Comparison of ENCODE assay signal across 8 mouse cellular contexts in genomic region chr10:80259463-80259805, GRCm38 (mm10). TPM values are rescaled to one million over a fixed set of nuclear protein-coding genes. Genes with fewer than 3 reads are reported as not detected.
DNase-seq lines count a peak whose midpoint lies in the region; ATAC-seq and TF ChIP-seq lines count a peak whose summit lies in the region.

No protein-coding gene starts in this region.

- peak overlapping the region; percentile 65; the same call in 1 of the 2 replicates for H3K27ac ChIP-seq in liver, embryonic 16.5 days (ENCODE audit: low read length)

- no peak for ATAC-seq in liver, embryonic 16.5 days (ENCODE audit: low read depth)

- H3K36me3 ChIP-seq in E14TG2a.4 (ENCODE audit: insufficient read depth, low read length) = peaks cover 51% of the 10 kb centered on the region
- peaks cover 22% of the 10 kb centered on the region for H3K36me3 ChIP-seq in liver, embryonic 16.5 days (ENCODE audit: control insufficient read depth, insufficient read depth)

- peak overlapping the region; percentile 19; the same call in 1 of the 2 replicates for H3K9ac ChIP-seq in liver, embryonic 16.5 days (ENCODE audit: low read depth, low read length)

- H3K4me3 ChIP-seq in E14TG2a.4 (replicated peaks; ENCODE audit: low read length) = peak overlapping the region; percentile 80
- H3K4me3 ChIP-seq in liver, embryonic 16.5 days (ENCODE audit: low read depth, low read length) = peak overlapping the region; percentile 64

- WGBS in liver, embryonic 16.5 days (ENCODE audit: insufficient replicate concordance) = 86% methylated on average over 6 of the region's 6 CpGs

- no peaks in the 10 kb centered on the region for H3K9me3 ChIP-seq in E14TG2a.4 (ENCODE audit: low read length)
- no peaks in the 10 kb centered on the region for H3K9me3 ChIP-seq in liver, embryonic 16.5 days (replicated peaks; ENCODE audit: control insufficient read depth, low read length)

- H3K27me3 ChIP-seq in E14TG2a.4 (ENCODE audit: insufficient read depth, low read length) = peaks cover 17% of the 10 kb centered on the region
- no peaks in the 10 kb centered on the region for H3K27me3 ChIP-seq in liver, embryonic 16.5 days (ENCODE audit: control insufficient read depth, insufficient read depth, low read depth, low read length)

- DNase-seq in cerebellum, postnatal 10 days = peak; percentile 44 to 58
- DNase-seq in cerebellum, adult 9-11 months = no peak
- peak; percentile 35 for DNase-seq in heart, postnatal 4 days
- no peak for DNase-seq in spleen, postnatal 14 days (ENCODE audit: low spot score in 2 of 2)
- DNase-seq in right cerebral cortex, adult 2 months (ENCODE audit: low spot score in 2 of 2) = no peak
- DNase-seq in layer of hippocampus, adult 18-20 months (ENCODE audit: low spot score in 2 of 2) = no peak

- H3K4me2 ChIP-seq in liver, embryonic 16.5 days (ENCODE audit: low read depth, low read length) = peak overlapping the region; percentile 81

- peaks cover 77% of the 10 kb centered on the region for H3K4me1 ChIP-seq in E14TG2a.4 (replicated peaks; ENCODE audit: low read depth, low read length)
- peaks cover 48% of the 10 kb centered on the region for H3K4me1 ChIP-seq in liver, embryonic 16.5 days (ENCODE audit: control insufficient read depth, low read depth, low read length)

- no peak for TF ChIP-seq CTCF in E14TG2a.4 (conservative IDR thresholded peaks at IDR 0.05; ENCODE audit: low read length)

RNA-seq across cellular contexts. Expression of gene Gamt, which starts 1.4 kb away (rescaled TPM):
- total RNA-seq in heart, postnatal 4 days (2021) = 10 to 100 TPM; 18.5 to 23.4 TPM
- 138 and 166 TPM in 2 replicates for polyA plus RNA-seq in liver, embryonic 16.5 days (2015; fragmentation: Nextera tagmentation; extraction: Ambion mirVana)
- 10 to 100 TPM; 24.5 to 26.7 TPM for total RNA-seq in layer of hippocampus, adult 18-20 months (2021)

RNA-seq across cellular contexts. Expression of gene Dazap1, which starts 1.9 kb away (rescaled TPM):
- total RNA-seq in heart, postnatal 4 days (2021) = 100 to 1,000 TPM; 131 to 140 TPM
- 21.1 and 21.3 TPM in 2 replicates for polyA plus RNA-seq in liver, embryonic 16.5 days (2015; fragmentation: Nextera tagmentation; extraction: Ambion mirVana)
- 10 to 100 TPM; 77.2 to 83.0 TPM for total RNA-seq in layer of hippocampus, adult 18-20 months (2021)

RNA-seq across cellular contexts. Expression of gene Ndufs7, which starts 10.5 kb away (rescaled TPM):
- total RNA-seq in heart, postnatal 4 days (2021) = 100 to 1,000 TPM; 480 to 520 TPM
- 220 and 223 TPM in 2 replicates for polyA plus RNA-seq in liver, embryonic 16.5 days (2015; fragmentation: Nextera tagmentation; extraction: Ambion mirVana)
- 100 to 1,000 TPM; 218 to 228 TPM for total RNA-seq in layer of hippocampus, adult 18-20 months (2021)

RNA-seq across cellular contexts. Expression of gene Rps15, which starts 32.8 kb away (rescaled TPM):
- 1,000 to 10,000 TPM in 1 of 2 experiments, 100 to 1,000 TPM in 1; 949 to 1,003 TPM for total RNA-seq in heart, postnatal 4 days (2021)
- 460 and 501 TPM in 2 replicates for polyA plus RNA-seq in liver, embryonic 16.5 days (2015; fragmentation: Nextera tagmentation; extraction: Ambion mirVana)
- total RNA-seq in layer of hippocampus, adult 18-20 months (2021) = 1,000 to 10,000 TPM in 1 of 2 experiments, 100 to 1,000 TPM in 1; 997 to 1,043 TPM

RNA-seq across cellular contexts. Expression of gene Mum1, which starts 33.2 kb away (rescaled TPM):
- 10 to 100 TPM; 22.8 to 26.7 TPM for total RNA-seq in heart, postnatal 4 days (2021)
- 14.6 and 14.8 TPM in 2 replicates for polyA plus RNA-seq in liver, embryonic 16.5 days (2015; fragmentation: Nextera tagmentation; extraction: Ambion mirVana)
- 10 to 100 TPM; 37.4 to 45.1 TPM for total RNA-seq in layer of hippocampus, adult 18-20 months (2021)

Comparison
In these comparisons a context has a peak if more than half of its experiments do, and no peak if none do; other contexts are left out.
1. DNase-seq: peak in cerebellum, postnatal 10 days (2 of 2) and heart, postnatal 4 days (single experiment); none in cerebellum, adult 9-11 months (single experiment), spleen, postnatal 14 days (0 of 2), right cerebral cortex, adult 2 months (0 of 2) and layer of hippocampus, adult 18-20 months (0 of 2).